20 mouse cellular contexts compared by ENCODE assay signal in the genomic region with DNA sequence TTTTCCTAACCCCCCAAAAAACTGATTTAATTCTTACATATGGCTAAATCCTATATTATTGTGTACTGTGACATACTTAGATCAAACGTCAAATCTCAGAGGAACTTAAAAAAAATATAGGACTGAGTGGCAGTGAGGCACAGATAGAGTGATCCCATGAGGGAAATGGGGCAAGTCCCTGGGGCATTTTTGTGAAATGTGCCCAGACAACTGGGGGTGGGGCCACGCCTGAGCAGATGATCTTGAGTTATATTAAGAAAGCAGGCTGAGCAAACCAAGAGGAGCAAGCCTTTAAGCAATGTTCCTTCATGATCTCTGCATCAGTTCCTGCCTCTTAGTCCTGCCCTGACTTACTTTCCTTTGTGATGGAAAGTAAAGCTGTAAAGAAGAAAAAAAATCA.
"Had no signal": no experiment of that assay in that cellular context is flagged by ENCODE, and none has a peak within 500 bp of the region (broad histone marks: within the 10 kb centered on the region; RNA-seq: fewer than 3 reads in every experiment).

No protein-coding gene starts in this region.

- ATAC-seq: lung, postnatal 0 days; midbrain, embryonic 15.5 days had no signal

- H3K4me3 ChIP-seq: layer of hippocampus, adult 2 months; limb, embryonic 10.5 days; limb, embryonic 13.5 days; liver, embryonic 13.5 days; midbrain, embryonic 12.5 days; midbrain, embryonic 15.5 days; neural tube, embryonic 12.5 days; neural tube, embryonic 15.5 days had no signal

- H3K4me1 ChIP-seq: limb, embryonic 10.5 days; limb, embryonic 13.5 days; liver, embryonic 13.5 days; midbrain, embryonic 12.5 days; midbrain, embryonic 15.5 days; neural tube, embryonic 12.5 days; neural tube, embryonic 15.5 days had no signal

- H3K27me3 ChIP-seq: limb, embryonic 13.5 days; liver, embryonic 13.5 days; midbrain, embryonic 12.5 days; midbrain, embryonic 15.5 days; neural tube, embryonic 12.5 days; neural tube, embryonic 15.5 days had no signal

- H3K27ac ChIP-seq: kidney, postnatal 0 days; layer of hippocampus, adult 2 months; limb, embryonic 10.5 days; limb, embryonic 13.5 days; liver, embryonic 13.5 days; macrophage; midbrain, embryonic 12.5 days; midbrain, embryonic 15.5 days; neural tube, embryonic 12.5 days; neural tube, embryonic 15.5 days had no signal

- H3K9me3 ChIP-seq: limb, embryonic 10.5 days; limb, embryonic 13.5 days; liver, embryonic 13.5 days; midbrain, embryonic 12.5 days; midbrain, embryonic 15.5 days; neural tube, embryonic 12.5 days; neural tube, embryonic 15.5 days had no signal

- H3K9ac ChIP-seq: limb, embryonic 13.5 days; liver, embryonic 13.5 days; lung, embryonic 14.5 days; midbrain, embryonic 12.5 days; midbrain, embryonic 15.5 days; neural tube, embryonic 12.5 days; neural tube, embryonic 15.5 days had no signal

- H3K36me3 ChIP-seq: limb, embryonic 10.5 days; limb, embryonic 13.5 days; liver, embryonic 13.5 days; midbrain, embryonic 12.5 days; midbrain, embryonic 15.5 days; neural tube, embryonic 12.5 days; neural tube, embryonic 15.5 days had no signal

- DNase-seq: kidney, adult 2 months; kidney, postnatal 25 days; layer of hippocampus, adult 9-11 months; liver, embryonic 13.5 days; lung, embryonic 14.5 days; right cerebral cortex, adult 18-20 months; right cerebral cortex, postnatal 14 days; right cerebral cortex, postnatal 4 days; thymus, adult 18-20 months; thymus, postnatal 4 days had no signal

- H3K4me2 ChIP-seq: limb, embryonic 13.5 days; liver, embryonic 13.5 days; lung, embryonic 14.5 days; midbrain, embryonic 12.5 days; midbrain, embryonic 15.5 days; neural tube, embryonic 12.5 days; neural tube, embryonic 15.5 days had no signal
